Mouse (Mus musculus): Measurements from ENCODE around the gene Nphs1. TPM values are rescaled to one million over a fixed set of nuclear protein-coding genes. Genes with fewer than 3 reads are reported as not detected.

Gene Nphs1
- not detected in 2 replicates for polyA plus RNA-seq (2012; rRNA removed)

- no peak for DNase-seq (ENCODE audit: low read depth)
These were observed at the start of gene Nphs1, which contains the start of gene Kirrel2 for GRCm38 (mm10) chr7:30457629-30458330. TSS of gene Nphs1 (plus strand) at chr7:30458315. TSS of gene Kirrel2 (minus strand) at chr7:30457690.

DNA sequence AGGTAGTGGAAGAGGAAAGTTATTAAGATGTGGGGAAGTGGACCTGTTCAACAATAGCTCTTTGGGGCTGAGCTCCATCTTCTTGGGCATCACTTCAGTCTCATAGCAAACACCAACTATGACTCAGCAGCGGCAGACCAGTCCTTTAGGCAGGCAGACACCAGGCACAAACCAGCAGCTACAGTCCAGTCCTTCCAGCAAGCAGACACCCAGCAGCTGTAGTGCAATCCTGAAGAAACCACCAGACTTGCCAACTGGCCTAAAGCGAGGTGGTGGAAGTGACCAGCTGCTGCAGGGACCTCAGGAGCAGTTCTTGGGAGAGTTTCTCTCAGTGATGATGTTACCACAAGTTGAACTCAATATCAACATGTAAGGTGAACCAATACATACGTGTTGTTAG is 49.5 kb upstream of the Nphs1 start:
- no peak for DNase-seq (ENCODE audit: low read depth)

GRCm38 (mm10) chr7:30409789-30410188 is 48.3 kb upstream of the Nphs1 start:
- no peak for DNase-seq (ENCODE audit: low read depth)

DNA sequence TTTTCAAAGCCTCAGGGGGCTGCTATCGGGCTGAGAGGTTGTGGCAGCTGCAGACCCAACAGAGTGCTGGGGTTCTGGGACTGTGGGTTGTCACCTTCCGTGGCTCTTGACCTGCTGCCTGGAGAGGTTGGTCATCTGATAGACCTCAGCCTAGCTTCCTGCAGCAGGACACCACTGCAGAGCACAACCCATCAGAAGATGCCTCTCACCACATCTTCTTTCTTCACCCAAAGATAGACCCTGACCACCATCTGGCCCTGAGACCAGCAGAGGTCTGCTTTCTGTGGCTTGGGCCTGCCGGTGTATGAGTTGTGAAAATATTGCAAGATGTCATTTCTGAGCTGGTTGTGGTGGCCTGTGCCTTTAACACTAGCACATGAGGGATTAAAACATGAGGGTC is 47.1 kb upstream of the Nphs1 start:
- DNase-seq (ENCODE audit: low read depth), result no peak

- DNase-seq (ENCODE audit: low read depth), result no peak
These were observed 45.4 kb upstream of the Nphs1 start for GRCm38 (mm10) chr7:30412735-30413147.

- no peak for DNase-seq (ENCODE audit: low read depth)
These were observed 44.5 kb upstream of the Nphs1 start, which contains the start of gene Tyrobp for GRCm38 (mm10) chr7:30413596-30413995. TSS of gene Tyrobp (plus strand) at chr7:30413760.

- no peak for DNase-seq (ENCODE audit: low read depth)
These were observed 40.3 kb upstream of the Nphs1 start for GRCm38 (mm10) chr7:30417856-30418255.

DNA sequence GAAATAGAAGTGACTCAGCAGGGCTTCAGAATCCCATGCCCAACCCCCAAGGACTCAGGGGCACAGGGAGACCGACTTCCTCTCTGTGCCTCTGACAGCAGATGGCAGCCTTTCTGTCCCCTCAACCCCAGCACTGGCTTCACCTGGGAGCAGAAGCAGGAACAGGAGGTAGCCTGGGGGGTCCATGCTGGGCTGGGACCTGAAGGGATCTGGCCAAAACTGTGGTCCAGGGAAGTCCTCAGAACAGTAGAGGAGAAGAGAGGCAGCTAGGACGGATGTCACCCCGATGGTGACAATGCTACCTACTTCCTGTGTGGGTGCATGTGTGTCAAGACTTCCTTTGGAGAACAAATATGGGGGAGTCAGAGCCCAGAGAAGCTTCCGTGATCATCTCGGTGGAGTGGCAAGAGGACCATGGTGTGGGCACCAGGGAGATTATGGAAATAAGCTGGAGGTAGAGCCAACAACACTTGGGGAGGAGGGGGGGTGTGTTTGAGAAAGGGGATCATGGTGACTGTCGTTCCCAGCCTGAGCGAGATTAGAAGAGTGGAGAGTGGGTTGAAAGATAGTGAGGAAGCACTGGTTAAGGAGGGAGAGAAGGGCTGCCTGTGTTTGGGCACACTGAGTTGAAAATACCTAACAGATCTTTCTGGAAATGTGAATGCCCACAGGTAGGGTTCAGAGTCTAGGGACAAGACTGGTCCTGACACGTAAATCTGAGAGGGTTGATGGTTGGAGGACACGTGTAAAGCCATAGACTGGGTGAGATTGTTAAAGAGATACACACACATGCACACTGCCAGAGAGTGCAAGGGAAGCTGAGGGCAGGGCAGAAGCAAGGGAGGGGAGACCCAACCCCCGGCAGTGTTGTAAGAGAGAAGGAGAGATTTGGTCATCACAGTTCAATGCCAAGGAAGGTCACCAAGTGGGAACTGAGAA is 38.3 kb upstream of the Nphs1 start, which contains the start of gene Hcst:
TSS of gene Hcst (minus strand) at position 294 of the 939 bp plus-strand sequence.
- no peak for DNase-seq (ENCODE audit: low read depth)

- no peak for DNase-seq (ENCODE audit: low read depth)
These were observed 37.4 kb upstream of the Nphs1 start for GRCm38 (mm10) chr7:30420673-30421072.

DNA sequence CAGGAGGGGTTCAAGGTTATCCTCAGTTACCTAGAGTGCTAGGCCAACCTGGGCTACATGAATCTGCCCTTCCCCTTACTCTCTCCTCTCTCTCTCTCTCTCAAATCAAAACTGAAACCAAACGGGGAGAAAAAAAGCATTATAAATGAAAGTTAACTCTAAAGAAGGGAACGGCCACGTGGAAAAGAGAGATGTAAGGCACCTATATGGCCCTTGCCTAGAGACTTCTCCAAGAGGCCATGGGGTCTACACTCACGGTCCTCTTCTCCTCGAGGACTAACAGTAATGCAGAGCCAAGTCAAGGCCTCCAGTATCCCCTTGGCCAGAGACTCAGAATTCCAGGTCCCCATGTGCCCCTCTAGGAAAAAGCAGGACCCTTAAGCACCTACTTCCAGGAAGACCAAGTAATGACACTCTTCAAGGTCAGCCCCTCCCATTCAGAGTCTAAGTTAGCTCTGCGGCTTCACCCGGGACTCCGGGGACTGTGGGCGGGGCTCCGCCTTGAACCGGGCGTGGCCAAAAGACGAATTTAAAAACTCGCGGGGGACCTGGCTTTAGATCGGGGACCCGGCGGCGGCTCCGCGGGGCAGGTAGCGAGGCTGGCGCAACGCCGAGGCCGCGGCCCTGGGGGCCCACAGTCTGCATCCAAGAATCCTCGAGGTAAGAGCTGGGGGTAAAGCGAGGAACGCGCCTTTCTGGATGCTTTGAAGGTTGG is 36.8 kb upstream of the Nphs1 start, which contains the start of gene Nfkbid:
TSS of gene Nfkbid (plus strand) at position 558 of the 715 bp plus-strand sequence.
- no peak for DNase-seq (ENCODE audit: low read depth)

DNA sequence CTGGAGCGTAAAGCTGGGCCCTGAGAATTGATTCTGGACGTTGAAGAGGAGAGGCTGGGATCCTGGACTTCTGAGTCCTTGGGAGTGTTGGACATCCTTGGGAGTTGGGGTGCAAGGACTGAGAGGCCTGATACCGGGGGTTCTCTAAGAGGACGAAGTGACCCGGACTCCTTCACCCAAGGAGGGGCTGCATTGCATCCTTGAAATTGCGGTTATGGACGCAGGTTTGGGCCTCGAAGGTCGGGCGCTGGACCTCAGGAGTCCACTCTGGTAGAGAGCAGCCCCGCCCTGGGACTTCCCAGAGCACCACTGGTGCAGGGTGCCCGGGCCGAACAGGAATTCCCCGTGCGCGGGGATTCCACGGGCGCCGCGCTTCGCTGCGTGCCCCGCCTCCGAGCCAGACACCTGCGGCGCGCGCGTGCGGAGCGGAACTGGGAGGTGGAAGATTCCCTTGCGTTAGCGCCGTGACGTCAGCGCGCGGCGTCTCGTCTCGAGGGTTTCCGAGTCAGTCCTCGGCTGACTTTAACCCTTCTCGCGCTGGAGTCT is 36.2 kb upstream of the Nphs1 start:
- no peak for DNase-seq (ENCODE audit: low read depth)

GRCm38 (mm10) chr7:30422560-30422959 is 35.6 kb upstream of the Nphs1 start:
- no peak for DNase-seq (ENCODE audit: low read depth)

GRCm38 (mm10) chr7:30423071-30423641 is 35.0 kb upstream of the Nphs1 start:
- DNase-seq (ENCODE audit: low read depth), result no peak

GRCm38 (mm10) chr7:30429327-30429726 is 28.8 kb upstream of the Nphs1 start:
- no peak for DNase-seq (ENCODE audit: low read depth)

DNA sequence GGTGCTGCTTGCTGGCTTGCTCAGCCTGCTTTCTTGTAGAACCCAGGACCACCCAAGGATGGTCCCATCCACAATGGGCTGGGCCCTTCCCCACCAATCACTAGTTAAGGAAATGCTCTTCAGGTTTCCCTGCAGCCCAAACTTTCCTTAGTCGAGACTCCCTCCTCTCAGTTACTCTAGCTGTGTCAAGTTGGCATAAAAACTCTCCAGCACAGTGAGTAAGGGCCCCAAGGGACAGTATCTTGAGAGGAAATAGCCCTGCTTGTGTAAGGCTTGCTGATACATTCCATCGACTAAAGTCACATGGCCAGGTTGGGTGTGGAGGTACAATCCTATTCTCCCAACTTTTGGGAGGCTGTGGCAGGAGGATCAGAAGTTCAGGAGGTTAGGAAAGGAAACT is 27.9 kb upstream of the Nphs1 start:
- no peak for DNase-seq (ENCODE audit: low read depth)

DNA sequence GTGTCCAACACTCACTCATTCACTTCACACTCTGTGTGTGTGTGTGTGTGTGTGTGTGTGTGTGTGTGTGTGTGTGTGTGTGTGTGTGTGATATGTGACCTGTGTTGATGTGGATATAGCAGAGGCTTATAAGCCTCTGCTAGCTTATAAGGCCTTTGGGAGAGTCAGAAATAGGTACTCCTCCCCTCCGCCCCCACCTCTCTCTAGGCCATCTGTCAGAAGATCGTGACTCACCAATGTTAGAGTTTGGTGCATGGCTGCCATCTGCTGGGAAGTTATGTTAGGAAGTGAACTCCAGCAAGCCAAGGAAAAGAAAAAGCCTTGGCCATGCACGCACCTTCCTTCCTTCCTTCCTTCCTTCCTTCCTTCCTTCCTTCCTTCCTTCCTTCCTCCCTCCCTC is 26.3 kb upstream of the Nphs1 start:
- DNase-seq (ENCODE audit: low read depth), result no peak

DNA sequence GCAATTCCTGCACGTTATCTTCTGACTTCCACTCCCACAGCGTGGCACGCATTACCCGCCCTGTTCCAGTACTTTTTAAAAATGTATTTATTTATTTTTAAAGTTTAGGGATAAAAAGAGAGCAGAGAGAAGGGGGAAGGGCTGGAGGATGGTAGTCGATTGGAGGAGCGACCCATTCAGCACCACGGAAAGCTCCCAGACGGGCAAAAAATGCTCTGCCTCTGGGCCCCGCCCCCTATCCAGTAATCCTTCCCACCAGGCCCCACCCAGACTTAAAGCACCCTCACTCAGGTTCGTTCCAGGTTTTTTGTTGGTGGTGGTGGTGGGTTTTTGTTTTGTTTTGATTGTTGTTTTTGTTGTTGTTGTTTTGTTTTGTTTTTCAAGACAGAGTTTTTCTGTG is 23.9 kb upstream of the Nphs1 start:
- no peak for DNase-seq (ENCODE audit: low read depth)

DNA sequence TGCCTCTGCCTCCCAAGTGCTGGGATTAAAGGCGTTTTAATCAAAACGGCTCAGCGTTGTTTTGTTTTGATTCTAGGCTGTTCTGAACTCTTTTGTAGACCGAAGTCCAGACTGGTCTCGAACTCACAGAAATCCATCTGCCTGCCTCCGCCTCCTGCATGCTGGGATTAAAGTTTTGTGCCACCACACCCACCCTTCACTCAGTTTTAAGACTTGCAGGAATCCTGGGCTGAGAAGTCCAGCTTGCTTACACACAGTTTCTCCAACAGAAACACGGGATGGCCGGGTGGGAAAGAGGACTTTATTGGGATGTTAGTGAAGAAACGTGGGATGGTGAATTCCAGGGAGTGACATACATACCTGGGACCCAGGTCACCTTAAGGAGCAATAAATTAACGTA is 23.4 kb upstream of the Nphs1 start:
- DNase-seq (ENCODE audit: low read depth), result no peak

DNA sequence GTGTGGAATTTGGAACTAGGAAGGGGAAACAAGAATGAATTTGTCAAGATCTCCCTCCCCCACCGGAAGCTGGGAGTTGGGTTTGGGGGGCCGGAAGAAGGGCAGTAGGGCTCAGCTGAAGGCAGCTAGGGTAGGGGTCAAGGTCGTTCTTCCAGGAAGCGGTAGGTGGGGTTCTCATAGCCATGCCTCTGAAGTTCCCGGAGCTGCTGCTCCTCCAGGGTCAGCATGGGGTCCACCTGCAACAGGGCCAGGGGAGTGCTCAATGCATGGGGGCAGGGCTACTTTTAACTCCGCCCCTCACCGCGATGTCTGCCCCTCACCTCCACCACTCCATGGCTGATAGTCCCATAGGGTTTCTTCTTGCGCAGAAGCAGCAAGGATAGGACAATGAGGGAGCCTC is 23.0 kb upstream of the Nphs1 start:
- DNase-seq (ENCODE audit: low read depth), result no peak

DNA sequence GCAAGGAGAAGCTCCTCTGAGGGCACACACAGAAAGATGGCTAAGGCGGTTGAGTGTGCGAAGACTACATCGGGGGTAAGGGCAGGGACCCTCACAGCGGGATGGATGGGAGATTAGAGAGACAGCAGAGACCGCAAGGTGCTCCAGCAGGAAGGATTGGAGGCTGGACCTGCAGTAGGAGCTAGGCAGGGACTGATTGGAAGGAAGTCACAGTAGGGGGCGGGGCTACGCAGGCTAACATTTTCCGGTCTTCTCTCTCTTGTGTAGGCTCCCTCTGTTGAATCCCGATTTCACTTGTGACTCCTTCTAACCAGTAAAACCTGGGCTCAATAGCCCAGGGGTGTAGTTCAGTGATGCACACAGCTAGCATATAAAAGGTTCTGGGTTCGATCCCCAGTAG is 21.2 kb upstream of the Nphs1 start:
- no peak for DNase-seq (ENCODE audit: low read depth)

- DNase-seq (ENCODE audit: low read depth), result no peak
These were observed 18.4 kb upstream of the Nphs1 start for GRCm38 (mm10) chr7:30439734-30440133.
